Mouse (Mus musculus) thymus, postnatal 25 days (tissue): ENCODE results near the gene Aloxe3.

Source experiments
- DNase-seq: peaks from one replicate; pipeline ENCODE4 v3.0.0; 2022

The Aloxe3 gene

DNA sequence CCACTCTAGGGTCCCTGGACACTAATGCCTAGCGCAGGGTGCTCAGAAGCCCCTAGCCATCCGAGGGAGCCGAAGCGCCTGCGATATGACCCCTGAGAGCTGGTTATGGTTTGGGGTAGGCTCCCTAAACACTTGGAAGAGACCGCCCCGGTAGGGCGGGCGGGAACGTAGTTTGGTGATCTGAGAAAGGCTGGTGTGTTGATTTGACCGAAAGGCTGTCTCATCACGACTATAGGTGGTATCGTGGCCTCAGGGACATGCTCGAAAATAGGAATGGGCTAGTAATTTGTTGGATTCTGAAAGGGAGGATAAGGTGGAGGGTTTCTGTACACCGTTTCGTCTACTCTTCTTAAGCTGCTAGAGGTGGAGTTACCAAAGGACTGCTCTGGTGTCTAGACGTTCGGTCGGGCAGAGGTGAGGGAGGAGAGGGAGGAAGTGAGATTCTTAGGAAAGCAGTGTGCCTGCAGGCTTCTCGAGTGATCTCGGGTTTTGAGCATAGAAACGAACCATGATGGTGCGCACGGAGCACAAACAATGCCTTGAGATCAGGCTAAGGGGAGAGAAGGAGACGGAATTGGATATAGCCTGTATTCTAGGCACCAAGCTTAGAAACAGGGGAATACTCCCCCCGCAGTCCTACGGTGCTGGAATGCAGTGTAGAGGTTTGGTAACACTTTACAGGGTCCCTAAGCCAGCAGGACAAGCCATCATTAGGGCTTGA, 30.0 kb upstream of the Aloxe3 start:
- peak; percentile 45 for DNase-seq

DNA sequence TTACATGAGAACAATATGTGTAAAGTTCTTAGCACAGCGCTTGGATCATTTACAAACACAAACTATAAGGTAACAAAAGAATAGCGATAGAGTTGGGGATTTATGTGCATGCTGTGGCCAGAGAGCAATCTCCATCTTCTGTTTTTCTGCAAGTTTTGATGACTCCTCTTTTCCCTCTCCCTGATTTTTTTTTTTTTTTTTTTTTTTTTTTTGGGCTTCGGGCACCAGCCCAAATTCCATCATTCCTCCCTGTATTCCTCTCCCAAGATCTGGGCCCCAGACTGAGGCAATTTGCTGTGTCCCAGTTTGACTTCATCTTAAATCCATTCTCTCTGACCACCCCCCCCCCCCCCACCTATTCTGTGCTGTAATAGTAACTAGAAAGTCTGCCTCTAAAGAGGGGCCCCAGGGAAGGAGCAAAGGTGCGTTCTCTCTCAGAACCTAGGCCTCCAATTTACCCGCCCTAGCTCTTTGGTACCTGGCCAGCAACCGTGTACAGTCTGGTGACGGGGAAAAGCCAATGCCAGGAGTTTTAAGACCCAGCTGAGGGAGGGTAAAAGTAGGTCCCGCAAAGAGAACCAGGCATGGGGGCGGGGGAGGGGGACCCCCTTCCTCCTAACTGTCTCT, 29.2 kb upstream of the Aloxe3 start:
- DNase-seq: no peak

DNA sequence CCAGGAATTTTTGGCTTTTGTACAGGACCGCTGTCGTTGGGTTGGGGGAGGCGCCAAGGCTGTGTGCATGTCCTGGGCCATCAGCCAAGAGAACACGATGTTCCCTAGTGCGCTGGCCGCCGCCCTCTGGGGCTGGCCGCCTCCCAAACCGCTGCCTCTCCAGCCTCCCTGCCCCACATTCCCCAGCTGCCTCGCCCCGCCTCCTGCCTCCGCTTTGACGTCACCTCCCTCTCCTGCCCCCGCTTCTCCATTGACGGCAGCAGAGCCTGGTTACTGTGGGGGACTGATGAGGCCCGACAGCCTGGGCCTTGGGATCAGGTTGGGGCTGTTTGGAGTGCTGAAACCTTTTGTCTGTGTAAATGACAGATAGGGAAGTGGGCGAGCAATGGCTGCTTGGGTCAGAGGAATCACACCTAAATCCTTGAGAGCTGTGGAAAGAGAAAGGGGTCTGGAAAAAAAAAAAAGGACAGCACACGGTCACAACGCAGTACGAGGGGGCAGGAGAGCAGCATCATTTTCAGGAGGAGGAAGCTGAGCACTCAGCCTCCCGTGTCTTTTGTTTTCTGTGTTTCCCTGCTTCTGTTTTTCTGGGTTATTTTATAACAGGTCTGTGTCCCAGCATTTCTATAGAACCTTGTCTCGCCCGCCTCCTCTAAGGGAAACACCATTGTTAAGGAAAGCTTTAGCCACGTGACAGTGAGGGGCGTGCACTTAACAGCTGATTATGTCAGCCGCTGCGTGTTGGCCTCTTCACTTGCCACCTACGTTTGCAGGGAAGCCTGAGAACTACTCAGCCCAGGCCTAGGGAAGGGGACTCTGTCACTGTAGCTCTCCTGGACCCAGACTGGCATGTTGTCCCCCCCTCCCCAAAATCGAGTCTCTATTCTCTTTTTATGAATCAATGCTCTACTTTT, 28.5 kb upstream of the Aloxe3 start:
- peak; percentile 92 for DNase-seq

DNA sequence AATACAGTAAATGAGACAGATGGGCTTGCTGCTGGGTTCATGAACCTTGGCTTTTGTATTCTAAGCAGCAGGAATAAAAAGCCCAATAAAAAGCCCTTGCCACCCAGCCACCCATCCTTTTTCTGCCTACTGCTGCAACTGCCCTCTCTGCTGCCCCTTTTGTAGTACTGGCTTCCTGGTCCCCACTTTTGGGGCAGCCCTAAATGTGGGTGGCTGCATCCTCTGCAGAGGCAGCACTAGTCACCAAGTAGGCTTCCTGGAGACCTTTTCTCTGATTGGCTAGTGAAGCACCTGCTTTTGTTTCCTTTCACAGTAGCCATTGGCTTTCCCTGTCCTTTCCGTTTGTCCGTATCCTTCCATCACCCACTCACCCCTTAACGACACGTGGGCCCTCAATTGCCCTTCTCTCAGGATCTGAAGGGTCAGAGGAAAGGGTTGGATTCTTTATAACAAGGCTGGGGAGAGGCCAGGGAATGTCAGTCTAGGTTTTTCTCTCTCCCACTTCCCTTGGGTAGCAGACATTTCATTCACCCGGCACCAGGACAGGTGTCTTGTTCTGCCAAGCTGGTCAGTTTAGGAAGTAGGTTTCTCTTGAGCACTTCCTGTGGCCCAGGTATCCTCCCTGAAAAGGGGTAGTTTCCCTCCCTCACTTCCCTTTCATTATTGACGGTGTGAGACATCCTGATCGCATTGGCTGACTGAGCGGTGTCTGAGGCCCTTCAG, 27.5 kb upstream of the Aloxe3 start:
- DNase-seq: peak; percentile 51

DNA sequence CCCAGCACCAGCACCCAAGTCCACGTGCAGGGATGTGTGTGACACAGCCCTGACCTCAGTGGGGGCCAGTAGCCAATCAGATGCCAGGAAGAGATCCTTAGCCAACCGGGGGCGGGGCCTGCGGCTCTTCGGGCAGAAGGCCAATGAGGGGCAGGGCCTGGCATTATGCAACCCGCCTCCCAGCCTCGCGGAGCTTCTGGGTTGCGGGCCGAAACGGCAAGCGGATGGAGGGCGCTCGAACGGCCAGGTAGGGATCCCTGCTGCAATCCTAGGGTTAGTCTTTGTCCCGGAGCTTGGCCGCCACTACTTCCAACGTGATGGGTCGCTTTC, 27.0 kb upstream of the Aloxe3 start:
- DNase-seq: peak; percentile 90

DNA sequence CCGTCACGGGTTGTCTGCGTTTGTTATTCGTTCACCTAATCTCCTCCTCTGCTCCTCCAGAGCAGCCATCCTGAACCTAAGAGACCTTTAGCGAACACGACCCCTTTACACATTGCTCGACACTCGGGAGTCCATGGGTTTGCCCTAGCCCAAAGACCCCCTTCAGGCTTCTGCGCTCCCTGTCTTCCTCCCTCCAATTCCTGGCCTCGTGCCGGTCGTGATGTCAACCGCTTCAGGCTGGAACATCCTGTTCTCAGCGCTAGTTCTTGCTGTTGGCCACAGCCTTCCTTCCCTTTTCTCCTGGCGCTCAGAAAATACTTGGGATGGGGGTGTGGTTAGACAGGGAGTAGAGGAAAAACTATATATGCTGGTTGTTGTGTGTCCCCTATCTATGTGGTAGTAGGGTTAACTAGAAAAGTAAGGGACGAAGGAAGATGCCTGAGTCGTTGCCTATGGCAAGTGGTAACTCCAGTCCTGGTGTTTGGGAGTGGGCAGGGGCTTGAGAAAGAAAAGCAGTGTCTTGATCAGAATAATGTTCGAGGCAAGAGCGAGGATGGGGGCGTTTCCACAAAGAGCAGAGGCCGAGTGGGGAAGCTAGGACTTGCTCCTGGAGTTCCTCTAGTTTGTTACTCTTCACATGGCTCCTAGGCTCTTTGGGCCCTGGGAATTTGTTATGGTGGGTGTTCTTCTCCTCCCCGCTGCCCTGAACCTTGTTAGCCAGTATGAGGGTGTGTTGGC, 26.4 kb upstream of the Aloxe3 start:
- peak; percentile 42 for DNase-seq

DNA sequence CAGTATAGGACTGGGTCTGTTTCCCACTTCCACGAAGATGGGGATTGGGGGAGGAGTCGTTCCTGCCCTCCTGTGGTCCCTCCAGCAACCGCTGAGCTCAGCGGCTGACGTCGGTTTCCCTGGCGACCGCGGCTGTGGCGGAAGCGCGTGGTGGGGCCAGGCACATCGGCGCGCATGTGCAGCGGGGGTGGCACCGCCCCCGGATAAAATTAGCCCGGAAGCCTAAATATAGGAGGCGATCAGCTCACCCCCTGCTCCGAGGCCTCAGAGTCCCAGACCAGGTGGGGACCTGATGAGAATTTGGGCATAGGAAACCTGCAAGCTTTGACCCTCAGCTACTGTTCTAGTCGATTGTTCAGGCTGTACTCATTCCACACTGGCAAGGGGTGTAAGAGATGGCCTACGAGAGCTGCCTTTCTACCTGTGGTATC, 25.8 kb upstream of the Aloxe3 start:
- peak; percentile 91 for DNase-seq

DNA sequence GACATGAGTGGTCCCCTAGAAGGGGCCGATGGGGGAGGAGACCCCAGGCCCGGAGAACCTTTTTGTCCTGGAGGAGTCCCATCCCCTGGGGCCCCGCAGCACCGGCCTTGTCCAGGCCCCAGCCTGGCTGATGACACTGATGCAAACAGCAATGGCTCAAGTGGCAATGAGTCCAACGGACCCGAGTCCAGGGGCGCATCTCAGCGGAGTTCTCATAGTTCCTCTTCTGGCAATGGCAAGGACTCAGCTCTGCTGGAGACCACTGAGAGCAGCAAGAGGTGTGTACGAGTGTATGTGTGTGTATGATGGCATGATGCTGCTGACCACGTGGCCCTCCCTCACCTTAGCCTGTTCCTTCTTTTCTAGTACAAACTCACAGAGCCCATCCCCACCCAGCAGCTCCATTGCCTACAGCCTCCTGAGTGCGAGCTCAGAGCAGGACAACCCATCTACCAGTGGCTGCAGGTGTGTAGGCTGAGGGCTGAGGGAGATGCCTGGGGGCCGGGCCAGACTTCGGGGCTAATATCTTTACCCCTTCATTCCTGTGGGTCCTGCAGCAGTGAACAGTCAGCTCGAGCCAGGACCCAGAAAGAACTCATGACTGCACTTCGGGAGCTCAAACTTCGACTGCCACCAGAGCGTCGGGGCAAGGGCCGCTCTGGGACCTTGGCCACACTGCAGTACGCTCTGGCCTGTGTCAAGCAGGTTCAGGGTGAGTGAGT, 24.9 kb upstream of the Aloxe3 start:
- DNase-seq: no peak

DNA sequence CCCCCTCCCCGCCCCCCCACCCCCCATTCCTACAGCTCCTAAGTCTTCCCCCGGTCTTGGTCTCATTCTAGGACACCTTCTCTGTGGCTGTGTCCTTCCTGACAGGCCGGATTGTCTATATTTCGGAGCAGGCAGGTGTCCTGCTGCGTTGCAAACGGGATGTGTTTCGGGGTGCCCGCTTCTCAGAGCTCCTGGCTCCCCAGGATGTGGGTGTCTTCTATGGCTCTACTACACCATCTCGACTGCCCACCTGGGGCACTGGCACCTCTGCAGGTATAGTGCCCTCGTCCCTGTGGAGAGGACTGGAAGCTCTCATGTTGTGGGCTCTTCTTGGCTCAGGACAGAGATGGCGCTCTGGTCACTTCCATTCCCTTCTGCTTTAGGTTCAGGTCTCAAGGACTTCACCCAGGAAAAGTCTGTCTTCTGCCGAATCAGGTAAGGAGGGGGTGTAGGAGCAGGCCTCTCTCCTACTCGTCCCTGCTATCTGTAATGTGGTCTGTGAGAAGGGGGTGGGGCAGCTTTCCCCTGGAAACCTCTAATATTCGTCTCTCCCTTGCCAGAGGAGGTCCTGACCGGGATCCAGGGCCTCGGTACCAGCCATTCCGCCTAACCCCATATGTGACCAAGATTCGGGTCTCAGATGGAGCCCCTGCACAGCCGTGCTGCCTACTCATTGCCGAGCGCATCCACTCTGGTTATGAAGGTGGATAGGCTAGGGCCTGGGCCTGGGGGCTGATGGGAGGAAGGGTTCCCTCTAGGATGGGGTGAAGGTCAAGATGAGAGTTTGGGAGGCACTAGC, 23.9 kb upstream of the Aloxe3 start:
- DNase-seq: no peak

DNA sequence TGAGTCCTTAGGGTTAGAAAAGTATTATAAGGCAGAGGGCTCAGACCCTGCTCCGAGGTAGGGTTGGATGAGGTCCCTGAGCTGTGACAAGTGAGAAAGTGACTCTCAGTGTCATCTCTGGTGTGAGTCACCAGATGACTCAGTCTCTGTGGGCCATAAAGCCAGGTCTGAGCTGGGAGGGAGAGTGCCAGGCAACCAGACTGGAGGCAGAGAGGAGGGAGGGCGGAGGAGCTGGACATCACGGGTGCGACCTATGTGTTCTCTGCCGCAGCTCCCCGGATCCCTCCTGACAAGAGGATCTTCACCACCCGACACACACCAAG, 23.3 kb upstream of the Aloxe3 start:
- no peak for DNase-seq

DNA sequence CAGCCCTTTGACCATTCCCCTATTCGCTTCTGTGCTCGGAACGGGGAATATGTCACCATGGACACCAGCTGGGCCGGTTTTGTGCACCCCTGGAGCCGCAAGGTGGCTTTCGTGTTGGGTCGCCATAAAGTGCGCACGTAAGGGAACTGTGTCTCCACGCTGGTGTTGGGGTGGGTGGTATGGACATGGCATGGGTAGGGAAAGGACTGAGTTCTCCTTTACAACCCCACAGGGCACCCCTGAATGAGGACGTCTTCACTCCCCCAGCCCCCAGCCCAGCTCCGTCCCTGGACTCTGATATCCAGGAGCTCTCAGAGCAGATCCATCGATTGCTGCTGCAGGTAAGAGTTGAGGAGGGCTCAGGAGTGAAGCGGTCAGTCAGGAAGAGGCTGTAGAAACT, 22.6 kb upstream of the Aloxe3 start:
- DNase-seq: no peak

DNA sequence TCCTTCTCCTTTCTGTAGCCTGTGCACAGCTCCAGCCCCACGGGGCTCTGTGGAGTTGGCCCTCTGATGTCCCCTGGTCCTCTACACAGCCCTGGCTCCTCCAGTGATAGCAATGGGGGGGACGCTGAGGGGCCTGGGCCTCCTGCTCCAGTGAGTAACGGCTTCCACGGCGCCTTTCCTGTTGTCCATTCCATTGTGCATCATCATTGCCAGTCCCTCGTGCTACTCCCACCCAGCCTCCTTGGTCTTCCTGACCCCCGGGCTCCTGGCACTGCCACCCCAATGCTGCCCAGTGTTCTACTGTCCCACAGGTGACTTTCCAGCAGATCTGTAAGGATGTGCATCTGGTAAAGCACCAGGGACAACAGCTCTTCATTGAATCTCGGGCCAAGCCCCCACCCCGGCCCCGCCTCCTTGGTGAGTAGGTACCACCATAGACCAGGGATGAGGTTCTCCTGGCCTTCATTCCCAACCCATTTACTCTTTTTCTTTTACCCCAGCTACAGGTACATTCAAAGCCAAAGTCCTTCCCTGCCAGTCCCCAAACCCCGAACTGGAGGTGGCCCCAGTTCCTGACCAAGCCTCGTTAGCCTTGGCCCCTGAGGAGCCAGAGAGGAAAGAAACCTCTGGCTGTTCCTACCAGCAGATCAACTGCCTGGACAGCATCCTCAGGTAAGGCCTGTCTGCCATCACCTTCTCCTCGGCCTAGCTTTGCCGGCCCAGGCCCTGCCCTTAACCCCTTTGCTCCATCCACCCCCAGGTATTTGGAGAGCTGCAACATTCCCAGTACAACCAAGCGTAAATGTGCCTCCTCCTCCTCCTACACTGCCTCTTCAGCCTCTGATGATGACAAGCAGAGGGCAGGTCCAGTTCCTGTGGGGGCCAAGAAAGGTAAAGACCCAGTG, 21.9 kb upstream of the Aloxe3 start:
- DNase-seq: no peak

DNA sequence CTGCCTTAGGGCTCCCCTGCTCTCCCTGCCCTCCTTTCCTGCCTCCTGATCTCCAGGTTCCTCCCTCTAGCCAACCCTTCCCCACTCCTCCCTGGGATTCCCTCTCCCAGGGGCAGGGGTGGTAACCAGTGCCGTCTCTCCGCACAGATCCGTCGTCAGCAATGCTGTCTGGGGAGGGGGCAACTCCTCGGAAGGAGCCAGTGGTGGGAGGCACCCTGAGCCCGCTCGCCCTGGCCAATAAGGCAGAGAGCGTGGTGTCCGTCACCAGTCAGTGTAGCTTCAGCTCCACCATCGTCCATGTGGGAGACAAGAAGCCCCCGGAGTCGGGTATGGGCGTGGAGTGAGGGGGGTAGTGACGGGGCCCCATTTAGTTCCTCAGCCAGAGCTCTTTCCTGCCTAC, 21.2 kb upstream of the Aloxe3 start:
- DNase-seq: no peak

DNA sequence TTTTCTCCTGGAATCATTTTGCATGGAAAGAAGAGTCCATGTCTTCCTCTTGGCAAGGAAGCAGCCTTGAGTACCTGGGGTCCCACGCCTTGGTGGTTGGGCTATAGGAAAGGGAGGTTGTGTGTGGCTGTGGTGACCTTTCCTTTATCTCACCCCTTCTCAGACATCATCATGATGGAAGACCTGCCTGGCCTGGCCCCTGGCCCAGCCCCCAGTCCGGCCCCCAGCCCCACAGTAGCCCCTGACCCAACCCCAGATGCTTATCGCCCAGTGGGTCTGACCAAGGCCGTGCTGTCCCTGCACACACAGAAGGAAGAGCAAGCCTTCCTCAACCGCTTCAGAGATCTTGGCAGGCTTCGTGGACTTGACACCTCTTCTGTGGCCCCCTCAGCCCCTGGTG, 20.5 kb upstream of the Aloxe3 start:
- DNase-seq: no peak

DNA sequence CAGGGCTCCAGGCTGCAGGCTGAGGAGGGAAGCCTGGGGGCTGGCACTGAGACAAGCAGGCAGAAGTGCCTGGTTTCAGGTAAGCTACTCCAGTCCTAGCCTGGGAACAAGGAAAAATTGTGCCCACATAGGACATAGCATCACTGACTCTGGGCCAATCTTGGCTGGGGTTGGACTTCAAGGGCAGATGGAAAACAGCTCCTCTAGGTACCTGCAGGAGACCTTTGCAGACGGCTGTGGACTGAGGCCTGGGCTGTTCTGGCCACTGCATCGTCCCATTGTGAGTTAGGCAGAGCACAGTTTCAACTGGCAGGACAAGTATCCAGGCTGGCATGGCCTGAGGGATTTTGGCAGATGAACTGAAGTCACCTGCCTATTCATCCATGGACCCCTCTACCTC, 19.9 kb upstream of the Aloxe3 start:
- no peak for DNase-seq

DNA sequence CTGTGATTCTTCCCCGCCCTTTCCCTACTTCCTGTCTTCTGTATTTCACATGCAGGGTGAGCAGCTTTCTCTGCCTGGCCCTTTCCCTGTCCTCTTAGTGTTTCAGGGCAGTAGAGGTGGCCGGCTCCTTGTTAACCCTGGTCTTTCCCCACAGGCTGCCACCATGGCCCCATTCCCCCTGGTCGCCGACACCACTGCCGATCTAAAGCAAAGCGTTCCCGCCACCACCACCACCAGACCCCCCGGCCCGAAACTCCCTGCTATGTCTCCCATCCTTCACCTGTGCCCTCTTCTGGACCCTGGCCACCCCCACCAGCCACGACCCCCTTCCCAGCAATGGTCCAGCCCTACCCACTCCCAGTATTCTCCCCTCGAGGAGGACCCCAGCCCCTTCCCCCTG, 19.4 kb upstream of the Aloxe3 start:
- no peak for DNase-seq

DNA sequence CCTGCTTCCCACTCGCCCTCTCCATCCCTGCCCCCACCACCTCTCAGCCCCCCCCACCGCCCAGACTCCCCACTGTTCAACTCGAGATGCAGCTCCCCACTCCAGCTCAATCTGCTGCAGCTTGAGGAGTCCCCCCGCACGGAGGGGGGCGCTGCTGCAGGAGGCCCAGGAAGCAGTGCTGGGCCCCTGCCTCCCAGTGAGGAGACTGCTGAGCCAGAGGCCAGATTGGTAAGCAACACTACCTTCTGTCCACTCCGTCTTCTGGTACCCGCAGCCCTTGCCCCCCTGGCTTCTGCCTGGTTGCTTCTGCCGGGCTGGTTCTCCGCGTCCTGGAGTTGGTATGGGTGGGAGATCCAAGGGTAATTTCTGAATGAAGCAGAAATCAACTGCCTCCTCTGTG, 18.9 kb upstream of the Aloxe3 start:
- no peak for DNase-seq

DNA sequence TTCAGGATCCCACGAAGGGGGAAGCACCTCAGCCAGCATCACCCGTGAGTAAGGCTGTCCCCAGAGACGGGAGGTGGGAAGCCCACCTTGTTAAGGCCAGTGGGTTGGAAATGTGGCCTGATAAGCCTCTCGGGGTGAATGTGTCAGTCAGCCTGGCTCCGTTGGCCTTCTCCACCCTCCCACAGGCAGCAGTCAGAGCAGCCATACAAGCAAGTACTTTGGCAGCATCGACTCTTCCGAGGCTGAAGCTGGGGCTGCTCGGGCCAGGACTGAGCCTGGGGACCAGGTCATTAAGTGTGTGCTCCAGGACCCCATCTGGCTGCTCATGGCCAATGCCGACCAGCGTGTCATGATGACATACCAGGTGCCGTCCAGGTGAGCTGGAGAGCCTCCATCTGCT, 18.0 kb upstream of the Aloxe3 start:
- no peak for DNase-seq

DNA sequence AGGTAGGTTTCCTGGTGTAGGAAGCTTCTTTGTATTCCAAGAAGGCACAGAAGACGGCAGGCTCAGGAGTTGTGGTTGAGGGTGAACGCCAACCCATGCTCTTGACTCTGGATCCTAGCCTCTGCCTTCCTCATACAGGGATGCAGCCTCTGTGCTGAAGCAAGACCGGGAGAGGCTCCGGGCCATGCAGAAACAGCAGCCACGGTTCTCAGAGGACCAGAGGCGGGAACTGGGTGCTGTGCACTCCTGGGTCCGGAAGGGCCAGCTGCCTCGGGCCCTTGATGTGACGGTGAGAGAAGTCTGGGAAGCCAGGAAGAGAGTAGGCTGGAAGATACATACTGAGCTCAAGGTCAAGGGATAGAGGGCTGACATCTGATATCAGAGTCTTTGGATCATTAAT, 17.5 kb upstream of the Aloxe3 start:
- no peak for DNase-seq
